Mouse (Mus musculus): ENCODE measurements at regions not wholly inside any gene's neighbourhood (a gene's known extent, or its start where the extent isn't known, plus 50 kb on each side); places are given as distances from the start of the nearest gene placed in this dataset.

- no peak for DNase-seq (ENCODE audit: low read depth, low spot score)
These were observed 1976.8 kb upstream of the G6pd2 start for GRCm38 (mm10) chr5:59831836-59832235.

GRCm38 (mm10) chr5:59845745-59846144, 1962.9 kb upstream of the G6pd2 start:
- DNase-seq (ENCODE audit: low read depth, low spot score): no peak

- DNase-seq (ENCODE audit: low read depth, low spot score): no peak
These were observed 1961.0 kb upstream of the G6pd2 start for GRCm38 (mm10) chr5:59847643-59848042.

GRCm38 (mm10) chr5:59893952-59894724, 1914.5 kb upstream of the G6pd2 start:
- DNase-seq (ENCODE audit: low read depth, low spot score): no peak

- DNase-seq (ENCODE audit: low read depth, low spot score): peak; percentile 23
These were observed 1886.7 kb upstream of the G6pd2 start for GRCm38 (mm10) chr5:59921910-59922309.

- peak; percentile 68 for DNase-seq (ENCODE audit: low read depth, low spot score)
These were observed 1867.8 kb upstream of the G6pd2 start for GRCm38 (mm10) chr5:59940861-59941260.

GRCm38 (mm10) chr5:59945761-59946160, 1862.9 kb upstream of the G6pd2 start:
- no peak for DNase-seq (ENCODE audit: low read depth, low spot score)

- DNase-seq (ENCODE audit: low read depth, low spot score): peak; percentile 48
These were observed 1860.6 kb upstream of the G6pd2 start for GRCm38 (mm10) chr5:59947831-59948568.

GRCm38 (mm10) chr5:59956240-59956639, 1852.4 kb upstream of the G6pd2 start:
- peak; percentile 51 for DNase-seq (ENCODE audit: low read depth, low spot score)

- DNase-seq (ENCODE audit: low read depth, low spot score): peak; percentile 71
These were observed 1811.9 kb upstream of the G6pd2 start for GRCm38 (mm10) chr5:59996698-59997097.

GRCm38 (mm10) chr5:60042603-60043175, 1765.9 kb upstream of the G6pd2 start:
- peak; percentile 74 for DNase-seq (ENCODE audit: low read depth, low spot score)

- DNase-seq (ENCODE audit: low read depth, low spot score): no peak
These were observed 1759.6 kb upstream of the G6pd2 start for GRCm38 (mm10) chr5:60049053-60049452.

- DNase-seq (ENCODE audit: low read depth, low spot score): no peak
These were observed 1747.4 kb upstream of the G6pd2 start for GRCm38 (mm10) chr5:60061178-60061577.
